Mouse (Mus musculus) limb, embryonic 10.5 days (tissue): ENCODE data around the gene Rbbp8nl. TPM values are rescaled to one million over a fixed set of nuclear protein-coding genes. Genes with fewer than 3 reads are reported as not detected.
A peak's percentile ranks its signal among the peaks of the same experiment; 100 is the strongest.

Source experiments
- DNase-seq: peaks from one replicate; pipeline ENCODE4 v3.0.0-alpha.2; 2017; ENCODE audit warnings: low spot score
- H3K27ac ChIP-seq: fragments of 300-500 bp; sonication (generic); 2 replicates; pipeline ENCODE4 v1.5.1; 2016; ENCODE audit warnings: mild to moderate bottlenecking
- H3K27me3 ChIP-seq: fragments of 300-500 bp; sonication (generic); 2 replicates; pipeline ENCODE4 v1.6.1; 2016; ENCODE audit warnings: low read depth, mild to moderate bottlenecking; ENCODE audit not compliant: poor library complexity, severe bottlenecking
- H3K36me3 ChIP-seq: fragments of 300-500 bp; sonication (generic); 2 replicates; pipeline ENCODE4 v1.6.1; 2016; ENCODE audit warnings: mild to moderate bottlenecking, moderate library complexity
- H3K4me1 ChIP-seq: fragments of 300-500 bp; sonication (generic); 2 replicates; pipeline ENCODE4 v1.6.1; 2016
- H3K4me3 ChIP-seq: fragments of 300-500 bp; sonication (generic); 2 replicates; pipeline ENCODE4 v1.5.1; 2016; ENCODE audit warnings: mild to moderate bottlenecking, moderate library complexity
- H3K9me3 ChIP-seq: fragments of 300-500 bp; sonication (generic); replicated peaks from 2 replicates; pipeline ENCODE4 v1.6.1; 2016; ENCODE audit warnings: mild to moderate bottlenecking
- WGBS: fragments of 180-500 bp; shearing (Covaris S2); methylation state at CpG from one replicate; pipeline ENCODE4 v1.1.7; 2016; 5-methylcytosine and 5-hydroxymethylcytosine counted together
- polyA plus RNA-seq: library from polyadenylated mRNA; unstranded; fragments of >200 nt; fragmentation: Nextera tagmentation; extraction: Ambion mirVana; gene quantifications from 2 replicates; pipeline ENCODE4 v1.2.1, GENCODE M21; 2016

The Rbbp8nl gene
- polyA plus RNA-seq, 1 experiment from 2014 or later = 0.78 TPM

DNA sequence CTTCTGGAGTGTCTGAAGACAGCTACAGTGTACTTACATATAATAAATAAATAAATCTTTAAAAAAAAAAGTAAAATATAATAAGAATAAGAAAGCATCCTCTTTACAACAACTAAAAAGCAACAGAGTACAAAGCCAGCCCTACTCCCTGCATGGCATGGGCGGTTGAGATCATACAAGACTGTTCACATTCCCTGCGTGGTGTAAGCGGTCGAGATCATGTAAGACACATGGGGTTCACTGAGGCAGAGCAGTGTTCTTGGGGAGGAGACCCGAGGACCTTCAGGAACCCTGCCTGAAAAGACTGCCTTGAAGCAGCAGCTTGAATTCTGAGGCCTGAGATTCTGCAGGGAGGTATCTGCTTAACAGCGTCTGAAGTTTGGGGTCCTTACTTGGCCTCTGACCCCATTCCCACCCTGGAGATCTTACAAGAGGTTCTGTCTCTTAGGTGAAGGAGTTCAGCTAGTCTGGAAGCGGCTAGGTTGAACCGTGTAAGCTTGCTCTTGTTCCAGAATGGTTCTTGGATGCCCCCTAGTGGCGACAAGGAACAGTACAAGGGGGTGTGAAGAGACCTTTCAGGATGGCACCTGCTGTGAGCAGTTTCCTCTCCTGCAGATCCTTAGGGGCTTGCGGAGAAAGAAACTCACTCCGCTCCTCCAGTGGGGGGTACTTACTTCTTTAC is 38.6 kb downstream of the Rbbp8nl start:
- no peaks in the 10 kb centered on the region for H3K9me3 ChIP-seq
- H3K36me3 ChIP-seq = no peaks in the 10 kb centered on the region
- H3K4me3 ChIP-seq = no peak overlapping the region
- peaks cover 19% of the 10 kb centered on the region for H3K4me1 ChIP-seq
- peak; percentile 82 for DNase-seq
- 36% methylated on average over 11 of the region's 11 CpGs for WGBS
- H3K27ac ChIP-seq = no peak overlapping the region; the same call in 1 of the 2 replicates
- no peaks in the 10 kb centered on the region for H3K27me3 ChIP-seq

GRCm38 (mm10) chr2:180248947-180249660 is 40.6 kb downstream of the Rbbp8nl start:
- Histone ChIP-seq H3K27me3 (no peaks in the 10 kb centered on the region), H3K9me3 (no peaks in the 10 kb centered on the region), H3K4me1 (peaks cover 16% of the 10 kb centered on the region), H3K36me3 (no peaks in the 10 kb centered on the region), H3K4me3 (no peak overlapping the region), H3K27ac (no peak overlapping the region)
- 65% methylated on average over 9 of the region's 9 CpGs for WGBS
- DNase-seq = no peak

- no peak for DNase-seq
- H3K36me3 ChIP-seq = no peaks in the 10 kb centered on the region
- H3K4me1 ChIP-seq = peaks cover 16% of the 10 kb centered on the region
- no peaks in the 10 kb centered on the region for H3K27me3 ChIP-seq
- WGBS = 90% methylated on average over 5 of the region's 5 CpGs
- H3K9me3 ChIP-seq = no peaks in the 10 kb centered on the region
- H3K4me3 ChIP-seq = no peak overlapping the region
- H3K27ac ChIP-seq = no peak overlapping the region
Observed at GRCm38 (mm10) chr2:180247916-180248315, 41.8 kb downstream of the Rbbp8nl start.

- H3K27ac ChIP-seq = no peak overlapping the region
- no peaks in the 10 kb centered on the region for H3K4me1 ChIP-seq
- no peaks in the 10 kb centered on the region for H3K36me3 ChIP-seq
- WGBS = 86% methylated on average over 4 of the region's 4 CpGs
- H3K9me3 ChIP-seq = no peaks in the 10 kb centered on the region
- no peak overlapping the region for H3K4me3 ChIP-seq
- no peak for DNase-seq
- no peaks in the 10 kb centered on the region for H3K27me3 ChIP-seq
Observed at GRCm38 (mm10) chr2:180243108-180243507, 46.6 kb downstream of the Rbbp8nl start.

GRCm38 (mm10) chr2:180238591-180238990 is 51.1 kb downstream of the Rbbp8nl start:
- H3K27ac ChIP-seq = no peak overlapping the region
- H3K9me3 ChIP-seq = no peaks in the 10 kb centered on the region
- no peak overlapping the region for H3K4me3 ChIP-seq
- H3K36me3 ChIP-seq = no peaks in the 10 kb centered on the region
- H3K4me1 ChIP-seq = peaks cover 14% of the 10 kb centered on the region
- WGBS = 91% methylated on average over 5 of the region's 5 CpGs
- DNase-seq = no peak
- H3K27me3 ChIP-seq = no peaks in the 10 kb centered on the region

DNA sequence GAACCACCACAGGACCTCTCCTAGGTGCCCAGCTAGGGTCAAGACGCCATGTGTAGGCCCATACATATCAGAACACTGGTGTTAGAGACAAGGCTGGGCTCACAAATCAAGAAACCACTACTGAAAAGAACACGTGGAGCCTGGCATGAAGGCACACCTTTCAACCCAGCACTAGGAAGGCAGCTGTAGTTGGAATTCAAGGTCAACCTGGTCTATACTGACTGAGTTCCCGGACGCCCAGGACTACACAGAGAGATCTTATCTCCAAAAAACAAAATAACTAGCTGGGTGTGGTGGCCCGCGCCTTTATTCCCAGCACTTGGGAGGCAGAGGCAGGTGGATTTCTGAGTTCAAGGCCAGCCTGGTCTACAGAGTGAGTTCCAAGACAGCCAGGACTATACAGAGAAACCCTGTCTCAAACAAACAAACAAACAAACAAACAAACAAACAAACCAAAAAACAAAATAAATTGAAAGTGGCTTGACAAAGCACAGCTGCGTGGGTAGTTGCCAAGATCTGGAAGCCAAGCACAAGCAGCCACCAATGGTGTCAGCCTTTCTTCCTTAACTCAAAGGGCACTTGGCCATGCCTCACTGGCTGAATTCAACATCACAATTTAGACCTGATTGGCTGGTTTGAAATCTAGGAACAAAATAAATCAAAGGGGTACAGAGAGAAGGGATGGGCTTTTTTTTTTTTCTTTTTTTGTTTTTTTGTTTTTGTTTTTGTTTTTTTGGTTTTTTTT is 51.9 kb downstream of the Rbbp8nl start:
- 91% methylated on average over 7 of the region's 7 CpGs for WGBS
- no peaks in the 10 kb centered on the region for H3K27me3 ChIP-seq
- no peaks in the 10 kb centered on the region for H3K36me3 ChIP-seq
- H3K4me1 ChIP-seq = peaks cover 14% of the 10 kb centered on the region
- no peak for DNase-seq
- no peak overlapping the region for H3K27ac ChIP-seq
- no peak overlapping the region for H3K4me3 ChIP-seq
- H3K9me3 ChIP-seq = no peaks in the 10 kb centered on the region

- no peaks in the 10 kb centered on the region for H3K9me3 ChIP-seq
- 83% methylated on average over 3 of the region's 3 CpGs for WGBS
- no peak overlapping the region for H3K27ac ChIP-seq
- no peaks in the 10 kb centered on the region for H3K27me3 ChIP-seq
- no peak for DNase-seq
- no peaks in the 10 kb centered on the region for H3K36me3 ChIP-seq
- H3K4me3 ChIP-seq = no peak overlapping the region
- peaks cover 14% of the 10 kb centered on the region for H3K4me1 ChIP-seq
Observed at GRCm38 (mm10) chr2:180236930-180237329, 52.7 kb downstream of the Rbbp8nl start.

DNA sequence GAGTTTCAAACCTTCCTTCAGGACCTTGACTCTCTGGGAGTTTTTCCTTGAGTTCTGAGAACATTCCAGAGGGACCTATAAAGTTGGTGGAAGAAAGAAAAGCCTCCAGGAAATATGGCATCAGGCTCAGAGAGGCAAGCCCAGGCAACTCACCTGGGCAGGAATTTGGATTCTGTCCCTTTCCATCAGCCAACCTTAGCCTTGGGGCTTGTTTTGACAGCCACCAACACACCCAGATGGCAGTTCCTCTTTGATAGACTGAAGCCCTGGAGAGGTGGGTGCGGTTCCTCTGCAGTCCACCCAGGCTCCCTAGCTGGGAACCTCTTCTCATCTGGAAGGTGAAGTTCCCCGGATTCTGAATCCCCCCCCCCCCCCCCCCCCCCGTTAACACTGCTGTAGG is 53.2 kb downstream of the Rbbp8nl start:
- Histone ChIP-seq H3K36me3 (no peaks in the 10 kb centered on the region), H3K27me3 (no peaks in the 10 kb centered on the region), H3K27ac (peak overlapping the region; percentile 34; the same call in 1 of the 2 replicates), H3K4me3 (no peak overlapping the region), H3K9me3 (no peaks in the 10 kb centered on the region), H3K4me1 (peaks cover 19% of the 10 kb centered on the region)
- DNase-seq = no peak
- 63% methylated on average over 3 of the region's 3 CpGs for WGBS

DNA sequence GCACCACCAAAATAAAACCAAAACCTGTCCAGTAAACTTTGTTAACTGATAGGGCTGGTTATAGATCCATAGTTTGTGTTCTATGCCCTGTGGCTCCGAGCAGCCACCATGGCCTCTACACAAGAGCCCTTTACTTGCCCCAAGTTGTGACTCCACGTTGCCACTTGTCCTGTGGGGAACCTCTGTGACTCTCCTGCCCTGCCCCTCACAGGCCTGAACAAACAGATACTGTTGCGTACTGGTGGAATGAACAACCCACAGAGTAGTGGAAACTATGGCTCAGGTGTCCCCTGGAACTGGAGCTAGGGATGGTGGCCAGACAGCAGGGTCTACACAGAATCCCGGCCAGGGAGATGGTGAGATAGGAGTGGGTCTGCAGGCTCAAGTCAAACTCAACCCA is 53.9 kb downstream of the Rbbp8nl start:
- Histone ChIP-seq H3K4me1 (peaks cover 19% of the 10 kb centered on the region), H3K4me3 (no peak overlapping the region), H3K27ac (0 out of 2 replicates have a peak overlapping the region, but pooled peaks have one; percentile 34), H3K9me3 (no peaks in the 10 kb centered on the region), H3K36me3 (no peaks in the 10 kb centered on the region), H3K27me3 (no peaks in the 10 kb centered on the region)
- no peak for DNase-seq
- 94% methylated on average over 4 of the region's 4 CpGs for WGBS

- peaks cover 26% of the 10 kb centered on the region for H3K4me1 ChIP-seq
- no peak for DNase-seq
- peak overlapping the region; percentile 73 for H3K27ac ChIP-seq
- no peaks in the 10 kb centered on the region for H3K9me3 ChIP-seq
- no peaks in the 10 kb centered on the region for H3K27me3 ChIP-seq
- H3K4me3 ChIP-seq = no peak overlapping the region
- H3K36me3 ChIP-seq = no peaks in the 10 kb centered on the region
- WGBS = 62% methylated on average over 6 of the region's 6 CpGs
Observed at GRCm38 (mm10) chr2:180234980-180235379, 54.7 kb downstream of the Rbbp8nl start.

- no peak for DNase-seq
- Histone ChIP-seq H3K27ac (peak overlapping the region; percentile 73; the same call in 1 of the 2 replicates), H3K4me1 (peaks cover 26% of the 10 kb centered on the region)
Observed at GRCm38 (mm10) chr2:180234353-180234752, 55.3 kb downstream of the Rbbp8nl start.

GRCm38 (mm10) chr2:180233101-180233904 is 56.4 kb downstream of the Rbbp8nl start:
- H3K4me1 ChIP-seq = peaks cover 33% of the 10 kb centered on the region
- WGBS = 87% methylated on average over 7 of the region's 7 CpGs
- H3K27me3 ChIP-seq = no peaks in the 10 kb centered on the region
- H3K27ac ChIP-seq = no peak overlapping the region
- no peak overlapping the region for H3K4me3 ChIP-seq
- DNase-seq = no peak
- no peaks in the 10 kb centered on the region for H3K36me3 ChIP-seq
- no peaks in the 10 kb centered on the region for H3K9me3 ChIP-seq

More at GRCm38 (mm10) chr2:180234353-180234752, 55.3 kb downstream of the Rbbp8nl start:
- no peaks in the 10 kb centered on the region for H3K9me3 ChIP-seq
- 94% methylated on average over 8 of the region's 8 CpGs for WGBS
- no peak overlapping the region for H3K4me3 ChIP-seq
- H3K27me3 ChIP-seq = no peaks in the 10 kb centered on the region
- no peaks in the 10 kb centered on the region for H3K36me3 ChIP-seq
